Mouse (Mus musculus) heart, adult 2 months (tissue): ENCODE measurements around the gene Sox30. TPM values are rescaled to one million over a fixed set of nuclear protein-coding genes. Genes with fewer than 3 reads are reported as not detected.
A peak's percentile ranks its signal among the peaks of the same experiment; 100 is the strongest.

Experiments
- DNase-seq, 2 experiments: peaks; one replicate each; pipeline ENCODE4 v3.0.0; 2021
- H3K27ac ChIP-seq: fragments of 200-600 bp; 2 replicates; pipeline ENCODE4 v1.8.1; 2022
- H3K27me3 ChIP-seq: fragments of 200-500 bp; 2 replicates; pipeline ENCODE4 v1.6.1; 2012; ENCODE audit warnings: mild to moderate bottlenecking, low read length, inconsistent platforms, mixed read lengths; ENCODE audit not compliant: control insufficient read depth, insufficient read depth
- H3K36me3 ChIP-seq: fragments of 200-500 bp; 2 replicates; pipeline ENCODE4 v1.6.1; 2012; ENCODE audit warnings: low read length, inconsistent platforms; ENCODE audit not compliant: control insufficient read depth, insufficient read depth
- H3K4me1 ChIP-seq: fragments of 200-500 bp; 2 replicates; pipeline ENCODE4 v1.6.1; 2011; ENCODE audit warnings: low read length; ENCODE audit not compliant: control insufficient read depth, insufficient read depth
- H3K4me3 ChIP-seq: fragments of 200-600 bp; 2 replicates; pipeline ENCODE4 v1.8.1; 2022
- H3K79me2 ChIP-seq: fragments of 200-500 bp; replicated peaks from 2 replicates; pipeline ENCODE4 v1.6.1; 2012; ENCODE audit warnings: mild to moderate bottlenecking, inconsistent platforms, low read length, moderate library complexity, mixed read lengths; ENCODE audit not compliant: control insufficient read depth, insufficient read depth
- H3K9ac ChIP-seq: fragments of 200-500 bp; 2 replicates; pipeline ENCODE4 v1.6.1; 2012; ENCODE audit warnings: low read depth, mild to moderate bottlenecking, control low read depth, inconsistent platforms, low read length, mixed read lengths
- CTCF ChIP-seq: fragments of 200-600 bp; IDR thresholded peaks from 2 replicates; pipeline ENCODE4 v1.8.1; 2022; ENCODE audit warnings: antibody characterized with exemption, mild to moderate bottlenecking, moderate library complexity
- EP300 ChIP-seq: fragments of 200-500 bp; IDR thresholded peaks from 2 replicates; pipeline ENCODE4 v1.6.1; 2011; ENCODE audit warnings: low read depth, low read length, control low read depth; ENCODE audit not compliant: insufficient read depth
- POLR2A ChIP-seq: fragments of 200-500 bp; IDR thresholded peaks from 2 replicates; pipeline ENCODE4 v1.6.1; 2011; ENCODE audit warnings: mild to moderate bottlenecking, low read depth, low read length, control low read depth; ENCODE audit not compliant: insufficient read depth
- WGBS: fragments of 180-500 bp; shearing (Covaris S2); methylation state at CpG from one replicate; pipeline ENCODE4 v1.1.7; 2018; 5-methylcytosine and 5-hydroxymethylcytosine counted together
- intact Hi-C: fragments of 180-260 bp; cut with DNase I; formaldehyde crosslinking; loops from one replicate; pipeline ENCODE4 v1.15.1; 2025
- polyA plus RNA-seq: library from polyadenylated mRNA; depleted of rRNA; stranded (reverse); fragments of >200 nt; gene quantifications from 2 replicates; pipeline ENCODE4 v1.2.3, GENCODE M21; 2012; rRNA removed
- total RNA-seq, 2 experiments: library from RNA; stranded (reverse); gene quantifications; 2 replicates each; pipeline ENCODE4 v1.2.3; 2021

Sox30 gene
- total and polyA plus RNA-seq, 3 experiments = 0.14 to 0.18 (median 0.16) TPM

GRCm38 (mm10) chr11:46062993-46063731 is 83.1 kb downstream of the Sox30 start:
- Histone ChIP-seq H3K4me3 (no peak overlapping the region), H3K27me3 (no peaks in the 10 kb centered on the region), H3K4me1 (peaks cover 40% of the 10 kb centered on the region), H3K27ac (peak overlapping the region; percentile 90), H3K9ac (peak overlapping the region; percentile 28; the same call in 1 of the 2 replicates), H3K79me2 (0 out of 2 replicates have a peak, but pooled peaks cover 2% of the 10 kb centered on the region), H3K36me3 (peaks cover 23% of the 10 kb centered on the region)
- TF ChIP-seq EP300 (peak; percentile 96), POLR2A (0 out of 2 replicates have a peak, but pooled peaks have one; percentile 15), CTCF (peak; percentile 59)
- 12% methylated on average over 9 of the region's 9 CpGs for WGBS
- intact Hi-C loops = loop anchor here (1.0 kb wide), 1 partner anchor 47 kb away; no protein-coding TSS in a partner anchor
- DNase-seq = peak; percentile 69 to 84

GRCm38 (mm10) chr11:46064767-46065166 is 84.7 kb downstream of the Sox30 start:
- WGBS = 6% methylated on average over 8 of the region's 8 CpGs
- Histone ChIP-seq H3K27me3 (no peaks in the 10 kb centered on the region), H3K4me3 (peak overlapping the region; percentile 13; the same call in 1 of the 2 replicates), H3K27ac (peak overlapping the region; percentile 90), H3K36me3 (peaks cover 24% of the 10 kb centered on the region), H3K4me1 (peaks cover 46% of the 10 kb centered on the region), H3K9ac (peak overlapping the region; percentile 21; the same call in 1 of the 2 replicates), H3K79me2 (0 out of 2 replicates have a peak, but pooled peaks cover 1% of the 10 kb centered on the region)
- TF ChIP-seq EP300 = no peak
- no peak for TF ChIP-seq POLR2A
- TF ChIP-seq CTCF = no peak
- intact Hi-C loops = loop anchor here (1.0 kb wide), 1 partner anchor 58 kb away; no protein-coding TSS in a partner anchor
- DNase-seq = peak; percentile 66 to 67

DNA sequence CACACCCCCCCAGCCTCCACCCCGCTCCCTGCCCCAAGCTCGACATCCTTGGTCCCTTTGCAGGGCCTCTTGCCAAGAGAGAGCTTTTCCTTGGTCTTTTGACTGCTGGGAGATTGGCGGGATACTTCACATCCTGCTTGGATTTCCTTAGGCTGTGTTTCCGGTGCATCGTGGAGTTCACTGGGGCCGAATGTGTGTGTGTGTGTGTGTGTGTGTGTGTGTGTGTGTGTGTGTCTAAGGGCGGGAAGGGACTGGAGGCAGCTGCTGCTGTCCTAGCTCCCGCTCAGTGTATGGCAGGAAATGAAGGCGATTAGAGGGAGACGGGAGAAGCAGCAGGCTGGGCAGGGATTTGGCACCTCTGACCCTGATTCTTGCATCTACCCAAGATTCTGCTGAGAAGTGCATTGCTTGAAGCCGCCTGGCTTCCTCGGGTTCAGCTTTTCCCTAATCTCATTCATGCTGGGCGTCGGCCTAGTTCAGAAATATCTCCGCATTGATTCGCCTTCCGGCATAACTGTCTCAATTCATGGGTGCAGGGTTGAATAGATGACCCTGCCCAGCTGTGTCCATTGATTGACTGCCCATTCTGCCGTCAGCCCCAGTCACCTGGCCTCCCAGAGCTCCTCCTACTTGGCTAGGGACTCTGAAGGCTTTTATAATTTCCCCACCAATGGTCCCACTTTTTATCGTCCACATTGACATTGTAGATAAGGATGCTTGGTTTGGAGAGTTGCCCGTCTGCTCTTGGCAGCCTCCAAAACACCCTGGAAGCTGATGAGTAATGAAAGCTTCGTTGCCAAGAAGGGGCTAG is 85.3 kb downstream of the Sox30 start:
- Histone ChIP-seq H3K36me3 (peaks cover 30% of the 10 kb centered on the region), H3K4me1 (peaks cover 47% of the 10 kb centered on the region), H3K4me3 (no peak overlapping the region; the same call in 1 of the 2 replicates), H3K27ac (peak overlapping the region; percentile 90), H3K9ac (no peak overlapping the region), H3K27me3 (no peaks in the 10 kb centered on the region), H3K79me2 (no peaks in the 10 kb centered on the region)
- intact Hi-C loops = loop anchor here (1.0 kb wide), 1 partner anchor 57 kb away; no protein-coding TSS in a partner anchor
- TF ChIP-seq EP300 = peak; percentile 78
- no peak for TF ChIP-seq CTCF
- DNase-seq = peak; percentile 77 to 87
- WGBS = 5% methylated on average over 20 of the region's 21 CpGs

Other genes with a start within 250 kb of the Sox30 start
- gene Clint1, start 128.3 kb upstream of the Sox30 start, total RNA-seq = 10 to 100 TPM; 42.0 to 45.7 TPM
- gene Clint1, start 128.3 kb upstream of the Sox30 start, polyA plus RNA-seq = 29.5 and 41.1 TPM in 2 replicates
- 1 to 10 TPM; 3.4 to 4.0 TPM for gene Lsm11, start 35.4 kb upstream of the Sox30 start, total RNA-seq
- 2.0 and 3.8 TPM in 2 replicates for gene Lsm11, start 35.4 kb upstream of the Sox30 start, polyA plus RNA-seq
- gene Thg1l, start 24.8 kb upstream of the Sox30 start, total RNA-seq = 1 to 10 TPM; 5.9 to 6.0 TPM
- 5.7 and 7.2 TPM in 2 replicates for gene Thg1l, start 24.8 kb upstream of the Sox30 start, polyA plus RNA-seq
- gene Gm12166, start 72.0 kb downstream of the Sox30 start, total RNA-seq = 1 to 10 TPM; 1.2 to 1.6 TPM
- gene Gm12166, start 72.0 kb downstream of the Sox30 start, polyA plus RNA-seq = 4.4 and 4.6 TPM in 2 replicates
- 10 to 100 TPM; 21.9 to 63.9 TPM for gene Adam19, start 75.7 kb downstream of the Sox30 start, total RNA-seq
- gene Adam19, start 75.7 kb downstream of the Sox30 start, polyA plus RNA-seq = 17.7 and 32.1 TPM in 2 replicates
- under 1 TPM; 0.11 to 0.18 TPM for gene Nipal4, start 186.2 kb downstream of the Sox30 start, total RNA-seq
- 0.18 and 0.20 TPM in 2 replicates for gene Nipal4, start 186.2 kb downstream of the Sox30 start, polyA plus RNA-seq